Mouse (Mus musculus): Measurements from ENCODE around the gene Llph. TPM values are rescaled to one million over a fixed set of nuclear protein-coding genes. Genes with fewer than 3 reads are reported as not detected.
A peak's percentile ranks its signal among the peaks of the same experiment; 100 is the strongest.

The Llph gene
- polyA plus RNA-seq, 1 experiment from 2014 or later: 31.8 TPM

DNA sequence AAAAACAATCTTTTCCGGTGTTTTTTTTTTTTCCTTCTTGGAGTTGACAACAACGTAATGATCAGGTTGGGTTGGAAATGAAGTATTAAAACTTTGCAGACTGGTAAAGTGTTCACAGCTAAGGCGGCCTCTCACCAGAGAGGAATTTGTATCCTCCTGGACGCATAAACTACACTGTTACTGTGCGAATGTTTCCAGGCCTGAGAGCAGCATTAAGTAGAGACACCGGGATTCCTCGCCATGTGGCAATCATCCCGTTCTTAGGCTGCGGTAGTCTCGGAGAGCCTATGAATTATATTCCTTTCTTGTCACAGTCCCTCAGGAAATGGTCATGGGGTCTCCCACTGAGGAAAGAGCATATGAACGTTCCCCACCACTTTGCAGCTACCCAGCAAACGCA is 40.9 kb downstream of the Llph start:
- WGBS: 78% methylated on average over 12 of the region's 12 CpGs
- no peak overlapping the region for H3K9ac ChIP-seq (ENCODE audit: low read depth, low read length)
- H3K27me3 ChIP-seq (ENCODE audit: control insufficient read depth, insufficient read depth, low read depth, low read length): no peaks in the 10 kb centered on the region
- H3K27ac ChIP-seq (ENCODE audit: low read length): no peak overlapping the region
- H3K36me3 ChIP-seq (ENCODE audit: control insufficient read depth, insufficient read depth, low read length): no peaks in the 10 kb centered on the region
- no peaks in the 10 kb centered on the region for H3K9me3 ChIP-seq (replicated peaks; ENCODE audit: control insufficient read depth, low read length, poor library complexity, severe bottlenecking)
- no peak overlapping the region for H3K4me2 ChIP-seq (ENCODE audit: low read length)
- no peak for ATAC-seq
- H3K4me1 ChIP-seq (ENCODE audit: control insufficient read depth, insufficient read depth, low read length): peaks cover 5% of the 10 kb centered on the region; the same call in 1 of the 2 replicates
- no peak overlapping the region for H3K4me3 ChIP-seq (ENCODE audit: low read depth, low read length)

- WGBS: 95% methylated on average over 13 of the region's 13 CpGs
- H3K27me3 ChIP-seq (ENCODE audit: control insufficient read depth, insufficient read depth, low read depth, low read length): no peaks in the 10 kb centered on the region
- no peak overlapping the region for H3K27ac ChIP-seq (ENCODE audit: low read length)
- no peak overlapping the region for H3K9ac ChIP-seq (ENCODE audit: low read depth, low read length)
- no peak for ATAC-seq
- H3K4me3 ChIP-seq (ENCODE audit: low read depth, low read length): no peak overlapping the region
- no peaks in the 10 kb centered on the region for H3K36me3 ChIP-seq (ENCODE audit: control insufficient read depth, insufficient read depth, low read length)
- H3K9me3 ChIP-seq (replicated peaks; ENCODE audit: control insufficient read depth, low read length, poor library complexity, severe bottlenecking): no peaks in the 10 kb centered on the region
- no peak overlapping the region for H3K4me2 ChIP-seq (ENCODE audit: low read length)
- H3K4me1 ChIP-seq (ENCODE audit: control insufficient read depth, insufficient read depth, low read length): peaks cover 5% of the 10 kb centered on the region; the same call in 1 of the 2 replicates
Measured at GRCm38 (mm10) chr10:120269946-120270345, 43.1 kb downstream of the Llph start.

- no peak for ATAC-seq
- no peak overlapping the region for H3K27ac ChIP-seq (ENCODE audit: low read length)
- H3K9ac ChIP-seq (ENCODE audit: low read depth, low read length): no peak overlapping the region
- H3K36me3 ChIP-seq (ENCODE audit: control insufficient read depth, insufficient read depth, low read length): no peaks in the 10 kb centered on the region
- no peak overlapping the region for H3K4me2 ChIP-seq (ENCODE audit: low read length)
- peaks cover 5% of the 10 kb centered on the region; the same call in 1 of the 2 replicates for H3K4me1 ChIP-seq (ENCODE audit: control insufficient read depth, insufficient read depth, low read length)
- H3K9me3 ChIP-seq (replicated peaks; ENCODE audit: control insufficient read depth, low read length, poor library complexity, severe bottlenecking): no peaks in the 10 kb centered on the region
- H3K4me3 ChIP-seq (ENCODE audit: low read depth, low read length): no peak overlapping the region
- no peaks in the 10 kb centered on the region for H3K27me3 ChIP-seq (ENCODE audit: control insufficient read depth, insufficient read depth, low read depth, low read length)
- WGBS: 81% methylated on average over 4 of the region's 4 CpGs
Measured at GRCm38 (mm10) chr10:120270777-120271176, 43.9 kb downstream of the Llph start.

DNA sequence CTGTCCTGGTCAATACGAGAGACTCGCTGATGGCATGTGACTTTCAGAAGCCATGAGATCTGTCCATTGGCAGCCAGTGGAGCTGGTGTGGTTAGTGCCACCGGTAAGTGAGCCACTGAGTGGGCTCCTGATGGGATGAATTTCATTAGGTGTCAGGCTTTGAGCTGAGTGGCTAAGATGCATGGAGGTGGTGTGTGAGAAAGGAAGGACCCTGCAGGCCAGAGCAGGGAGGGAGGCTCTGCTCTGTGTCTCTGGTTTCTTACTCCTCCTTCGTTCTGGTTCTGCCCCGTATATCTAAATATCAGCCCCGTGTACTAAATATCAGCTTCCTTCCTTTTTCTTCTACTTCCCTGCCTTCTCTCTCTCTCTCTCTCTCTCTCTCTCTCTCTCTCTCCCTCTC is 44.4 kb downstream of the Llph start:
- Histone ChIP-seq H3K4me3 (ENCODE audit: low read depth, low read length) (no peak overlapping the region), H3K27ac (ENCODE audit: low read length) (no peak overlapping the region), H3K27me3 (ENCODE audit: control insufficient read depth, insufficient read depth, low read depth, low read length) (no peaks in the 10 kb centered on the region), H3K4me2 (ENCODE audit: low read length) (peak overlapping the region; percentile 71), H3K9ac (ENCODE audit: low read depth, low read length) (no peak overlapping the region), H3K9me3 (replicated peaks; ENCODE audit: control insufficient read depth, low read length, poor library complexity, severe bottlenecking) (no peaks in the 10 kb centered on the region), H3K4me1 (ENCODE audit: control insufficient read depth, insufficient read depth, low read length) (peaks cover 5% of the 10 kb centered on the region; the same call in 1 of the 2 replicates), H3K36me3 (ENCODE audit: control insufficient read depth, insufficient read depth, low read length) (no peaks in the 10 kb centered on the region)
- 74% methylated on average over 6 of the region's 6 CpGs for whole genome bisulfite sequencing
- ATAC-seq: no peak

GRCm38 (mm10) chr10:120271879-120272269 is 45.0 kb downstream of the Llph start:
- Histone ChIP-seq H3K27me3 (ENCODE audit: control insufficient read depth, insufficient read depth, low read depth, low read length) (no peaks in the 10 kb centered on the region), H3K27ac (ENCODE audit: low read length) (no peak overlapping the region), H3K9ac (ENCODE audit: low read depth, low read length) (0 out of 2 replicates have a peak overlapping the region, but pooled peaks have one; percentile 42), H3K4me1 (ENCODE audit: control insufficient read depth, insufficient read depth, low read length) (peaks cover 5% of the 10 kb centered on the region; the same call in 1 of the 2 replicates), H3K36me3 (ENCODE audit: control insufficient read depth, insufficient read depth, low read length) (no peaks in the 10 kb centered on the region), H3K9me3 (replicated peaks; ENCODE audit: control insufficient read depth, low read length, poor library complexity, severe bottlenecking) (no peaks in the 10 kb centered on the region), H3K4me3 (ENCODE audit: low read depth, low read length) (peak overlapping the region; percentile 35), H3K4me2 (ENCODE audit: low read length) (peak overlapping the region; percentile 71)
- 7% methylated on average over 10 of the region's 11 CpGs for WGBS
- ATAC-seq: peak; percentile 32; the same call in 1 of the 2 replicates

DNA sequence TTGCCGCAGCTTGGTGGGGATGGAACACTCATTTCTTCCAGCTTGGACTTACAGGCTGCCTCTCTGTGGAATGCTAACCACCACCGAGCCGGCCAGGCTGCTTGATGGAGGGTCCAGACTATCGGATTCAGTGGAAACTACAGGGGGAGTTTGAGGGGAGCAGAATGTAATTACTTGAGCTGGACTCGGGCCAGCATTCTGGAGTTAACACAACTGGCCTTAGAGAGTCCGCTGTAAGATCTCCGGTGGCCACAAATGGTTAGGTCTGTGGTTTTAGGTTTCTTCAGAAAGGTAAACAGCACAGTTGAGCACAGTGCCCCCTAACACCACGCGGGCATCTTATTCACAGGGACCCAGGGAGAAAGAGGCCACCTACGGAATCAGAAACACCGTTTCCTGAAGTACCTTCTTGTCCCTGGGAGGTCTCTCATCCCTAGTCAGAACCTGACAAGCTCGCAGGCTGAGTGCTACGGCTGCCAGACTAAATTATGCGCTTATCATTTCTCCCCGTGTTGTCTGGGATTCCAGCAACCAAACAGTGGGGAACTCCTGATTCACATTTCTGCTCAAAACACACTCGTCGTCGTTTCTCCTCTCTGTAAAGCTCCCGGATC is 45.5 kb downstream of the Llph start:
- 6% methylated on average over 19 of the region's 19 CpGs for WGBS
- peak overlapping the region; percentile 71 for H3K4me2 ChIP-seq (ENCODE audit: low read length)
- H3K9ac ChIP-seq (ENCODE audit: low read depth, low read length): 0 out of 2 replicates have a peak overlapping the region, but pooled peaks have one; percentile 42
- H3K36me3 ChIP-seq (ENCODE audit: control insufficient read depth, insufficient read depth, low read length): no peaks in the 10 kb centered on the region
- no peak overlapping the region for H3K27ac ChIP-seq (ENCODE audit: low read length)
- peak overlapping the region; percentile 35 for H3K4me3 ChIP-seq (ENCODE audit: low read depth, low read length)
- ATAC-seq: peak; percentile 71; the same call in 1 of the 2 replicates
- peaks cover 5% of the 10 kb centered on the region; the same call in 1 of the 2 replicates for H3K4me1 ChIP-seq (ENCODE audit: control insufficient read depth, insufficient read depth, low read length)
- H3K9me3 ChIP-seq (replicated peaks; ENCODE audit: control insufficient read depth, low read length, poor library complexity, severe bottlenecking): no peaks in the 10 kb centered on the region
- no peaks in the 10 kb centered on the region for H3K27me3 ChIP-seq (ENCODE audit: control insufficient read depth, insufficient read depth, low read depth, low read length)

DNA sequence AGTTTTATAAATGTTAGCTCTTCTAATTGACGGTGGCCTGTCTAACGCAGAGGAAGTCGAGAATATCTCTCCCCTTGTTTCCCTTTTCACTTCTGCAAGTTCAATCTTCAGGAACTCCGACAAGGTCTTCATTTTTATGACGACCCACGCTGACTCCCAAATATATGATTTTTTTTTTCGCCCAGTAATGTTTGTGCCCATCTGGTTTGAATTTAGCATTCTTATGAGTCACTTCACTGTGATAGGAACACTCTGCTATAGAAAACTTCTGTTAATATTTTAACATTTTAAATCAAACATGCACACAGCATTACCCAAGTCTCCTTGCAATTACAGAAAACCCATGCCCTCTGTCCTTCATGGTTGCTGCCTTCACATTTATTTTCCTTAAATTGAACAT is 46.5 kb downstream of the Llph start:
- Histone ChIP-seq H3K4me1 (ENCODE audit: control insufficient read depth, insufficient read depth, low read length) (peaks cover 5% of the 10 kb centered on the region; the same call in 1 of the 2 replicates), H3K9ac (ENCODE audit: low read depth, low read length) (no peak overlapping the region), H3K27me3 (ENCODE audit: control insufficient read depth, insufficient read depth, low read depth, low read length) (no peaks in the 10 kb centered on the region), H3K36me3 (ENCODE audit: control insufficient read depth, insufficient read depth, low read length) (no peaks in the 10 kb centered on the region), H3K9me3 (replicated peaks; ENCODE audit: control insufficient read depth, low read length, poor library complexity, severe bottlenecking) (no peaks in the 10 kb centered on the region), H3K27ac (ENCODE audit: low read length) (no peak overlapping the region), H3K4me3 (ENCODE audit: low read depth, low read length) (no peak overlapping the region), H3K4me2 (ENCODE audit: low read length) (no peak overlapping the region)
- WGBS: 84% methylated on average over 7 of the region's 7 CpGs
- ATAC-seq: no peak

- no peaks in the 10 kb centered on the region for H3K4me1 ChIP-seq (ENCODE audit: control insufficient read depth, insufficient read depth, low read length)
- H3K36me3 ChIP-seq (ENCODE audit: control insufficient read depth, insufficient read depth, low read length): no peaks in the 10 kb centered on the region
- no peaks in the 10 kb centered on the region for H3K9me3 ChIP-seq (replicated peaks; ENCODE audit: control insufficient read depth, low read length, poor library complexity, severe bottlenecking)
- WGBS: 88% methylated on average over 12 of the region's 12 CpGs
- no peak for ATAC-seq
- H3K4me2 ChIP-seq (ENCODE audit: low read length): no peak overlapping the region
- no peaks in the 10 kb centered on the region for H3K27me3 ChIP-seq (ENCODE audit: control insufficient read depth, insufficient read depth, low read depth, low read length)
- no peak overlapping the region for H3K27ac ChIP-seq (ENCODE audit: low read length)
- no peak overlapping the region for H3K4me3 ChIP-seq (ENCODE audit: low read depth, low read length)
- H3K9ac ChIP-seq (ENCODE audit: low read depth, low read length): no peak overlapping the region
Measured at GRCm38 (mm10) chr10:120279482-120280128, 52.7 kb downstream of the Llph start.

DNA sequence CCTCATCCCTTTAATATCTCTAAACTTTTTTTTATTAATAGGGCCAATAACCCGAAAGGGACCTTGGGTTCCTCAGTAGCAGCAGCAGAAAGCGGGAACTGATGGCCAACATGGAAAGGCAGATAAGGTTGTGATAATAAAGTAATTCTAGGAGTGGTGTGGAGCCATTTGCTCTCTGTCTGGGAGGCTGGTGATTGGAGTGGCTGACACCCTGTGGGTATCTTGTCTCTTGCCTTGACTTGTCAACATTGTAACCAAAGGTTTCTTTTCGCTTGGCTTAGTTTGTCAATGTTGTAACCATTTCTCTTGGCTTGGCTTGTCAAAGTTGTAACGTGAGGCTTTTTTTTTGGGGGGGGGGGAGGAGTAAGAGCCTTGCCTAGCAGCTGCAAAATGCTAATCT is 53.5 kb downstream of the Llph start:
- no peak overlapping the region for H3K9ac ChIP-seq (ENCODE audit: low read depth, low read length)
- WGBS: 80% methylated on average over 4 of the region's 4 CpGs
- no peaks in the 10 kb centered on the region for H3K4me1 ChIP-seq (ENCODE audit: control insufficient read depth, insufficient read depth, low read length)
- no peak overlapping the region for H3K4me3 ChIP-seq (ENCODE audit: low read depth, low read length)
- no peaks in the 10 kb centered on the region for H3K27me3 ChIP-seq (ENCODE audit: control insufficient read depth, insufficient read depth, low read depth, low read length)
- H3K4me2 ChIP-seq (ENCODE audit: low read length): no peak overlapping the region
- no peak overlapping the region for H3K27ac ChIP-seq (ENCODE audit: low read length)
- no peaks in the 10 kb centered on the region for H3K9me3 ChIP-seq (replicated peaks; ENCODE audit: control insufficient read depth, low read length, poor library complexity, severe bottlenecking)
- no peak for ATAC-seq
- H3K36me3 ChIP-seq (ENCODE audit: control insufficient read depth, insufficient read depth, low read length): no peaks in the 10 kb centered on the region

Measured in midbrain, embryonic 16.5 days (tissue).